Mouse (Mus musculus) forebrain, embryonic 12.5 days (tissue): ENCODE measurements around the gene Rmdn2. TPM values are rescaled to one million over a fixed set of nuclear protein-coding genes. Genes with fewer than 3 reads are reported as not detected.

ENCODE experiments used
- ATAC-seq: fragments of 200-750 bp; cut with Nextera tagmentation; 2 replicates; pipeline ENCODE4 v1.8.0; 2017; ENCODE audit warnings: moderate TSS enrichment; ENCODE audit not compliant: low FRiP score
- H3K27ac ChIP-seq: fragments of 300-500 bp; sonication (generic); 2 replicates; pipeline ENCODE4 v1.5.1; 2016; ENCODE audit warnings: mild to moderate bottlenecking
- H3K27me3 ChIP-seq: fragments of 300-500 bp; sonication (generic); 2 replicates; pipeline ENCODE4 v1.6.1; 2016; ENCODE audit warnings: mild to moderate bottlenecking
- H3K36me3 ChIP-seq: fragments of 300-500 bp; sonication (generic); replicated peaks from 2 replicates; pipeline ENCODE4 v1.6.1; 2016; ENCODE audit warnings: mild to moderate bottlenecking
- H3K4me1 ChIP-seq: fragments of 300-500 bp; sonication (generic); 2 replicates; pipeline ENCODE4 v1.6.1; 2016
- H3K4me2 ChIP-seq: fragments of 300-500 bp; sonication (generic); 2 replicates; pipeline ENCODE4 v1.6.1; 2016; ENCODE audit warnings: mild to moderate bottlenecking, moderate library complexity
- H3K4me3 ChIP-seq: fragments of 300-500 bp; sonication (generic); replicated peaks from 2 replicates; pipeline ENCODE4 v1.5.1; 2016; ENCODE audit warnings: mild to moderate bottlenecking
- H3K9ac ChIP-seq: fragments of 300-500 bp; sonication (generic); 2 replicates; pipeline ENCODE4 v1.6.1; 2016; ENCODE audit warnings: mild to moderate bottlenecking
- H3K9me3 ChIP-seq: fragments of 300-500 bp; sonication (generic); 2 replicates; pipeline ENCODE4 v1.6.1; 2016
- WGBS: fragments of 180-500 bp; shearing (Covaris S2); methylation state at CpG from one replicate; pipeline ENCODE4 v1.1.7; 2016; 5-methylcytosine and 5-hydroxymethylcytosine counted together
- polyA plus RNA-seq: library from polyadenylated mRNA; unstranded; fragments of >200 nt; fragmentation: Nextera tagmentation; extraction: Ambion mirVana; gene quantifications from 2 replicates; pipeline ENCODE4 v1.2.1, GENCODE M21; 2016

The Rmdn2 gene
- polyA plus RNA-seq, 1 experiment from 2014 or later: 5.4 TPM

- Histone ChIP-seq H3K27me3 (peaks cover 18% of the 10 kb centered on the region), H3K4me2 (no peak overlapping the region), H3K9ac (no peak overlapping the region), H3K4me1 (peaks cover 20% of the 10 kb centered on the region), H3K4me3 (no peak overlapping the region), H3K9me3 (no peaks in the 10 kb centered on the region), H3K27ac (no peak overlapping the region), H3K36me3 (no peaks in the 10 kb centered on the region)
- 82% methylated on average over 8 of the region's 8 CpGs for WGBS
- ATAC-seq: no peak
These were observed 119.3 kb downstream of the Rmdn2 start for GRCm38 (mm10) chr17:79730988-79731387.

GRCm38 (mm10) chr17:79733039-79733438 lies 121.4 kb downstream of the Rmdn2 start:
- Histone ChIP-seq H3K4me1 (peaks cover 19% of the 10 kb centered on the region), H3K9ac (no peak overlapping the region), H3K27ac (no peak overlapping the region), H3K4me3 (no peak overlapping the region), H3K36me3 (no peaks in the 10 kb centered on the region), H3K9me3 (no peaks in the 10 kb centered on the region), H3K4me2 (no peak overlapping the region), H3K27me3 (peaks cover 15% of the 10 kb centered on the region)
- 36% methylated on average over 4 of the region's 4 CpGs for WGBS
- no peak for ATAC-seq

GRCm38 (mm10) chr17:79737598-79737997 lies 125.9 kb downstream of the Rmdn2 start:
- H3K4me3 ChIP-seq: no peak overlapping the region
- no peaks in the 10 kb centered on the region for H3K36me3 ChIP-seq
- WGBS: 77% methylated on average over 3 of the region's 3 CpGs
- H3K4me2 ChIP-seq: no peak overlapping the region
- ATAC-seq: no peak
- H3K9me3 ChIP-seq: no peaks in the 10 kb centered on the region
- no peak overlapping the region for H3K9ac ChIP-seq
- peaks cover 5% of the 10 kb centered on the region; the same call in 1 of the 2 replicates for H3K27me3 ChIP-seq
- H3K27ac ChIP-seq: no peak overlapping the region
- peaks cover 9% of the 10 kb centered on the region for H3K4me1 ChIP-seq

- ATAC-seq: no peak
- Histone ChIP-seq H3K27me3 (peaks cover 2% of the 10 kb centered on the region; the same call in 1 of the 2 replicates), H3K4me3 (no peak overlapping the region), H3K4me2 (no peak overlapping the region), H3K27ac (no peak overlapping the region), H3K9ac (no peak overlapping the region), H3K4me1 (no peaks in the 10 kb centered on the region), H3K36me3 (no peaks in the 10 kb centered on the region), H3K9me3 (no peaks in the 10 kb centered on the region)
- 46% methylated on average over 5 of the region's 5 CpGs for WGBS
These were observed 127.3 kb downstream of the Rmdn2 start for GRCm38 (mm10) chr17:79738847-79739498.

- 91% methylated on average over 5 of the region's 5 CpGs for WGBS
- Histone ChIP-seq H3K27me3 (peaks cover 6% of the 10 kb centered on the region; the same call in 1 of the 2 replicates), H3K9me3 (no peaks in the 10 kb centered on the region), H3K36me3 (no peaks in the 10 kb centered on the region), H3K27ac (no peak overlapping the region), H3K9ac (no peak overlapping the region), H3K4me3 (no peak overlapping the region), H3K4me2 (no peak overlapping the region), H3K4me1 (peaks cover 8% of the 10 kb centered on the region)
- no peak for ATAC-seq
These were observed 131.0 kb downstream of the Rmdn2 start for GRCm38 (mm10) chr17:79742635-79743034.

Other genes starting within 250 kb of the Rmdn2 start
- gene Cyp1b1, start 103.2 kb downstream of the Rmdn2 start, polyA plus RNA-seq: 3.5 and 3.9 TPM in 2 replicates